Mouse (Mus musculus): ENCODE measurements around the gene Rnaseh2a. TPM values are rescaled to one million over a fixed set of nuclear protein-coding genes. Genes with fewer than 3 reads are reported as not detected.
A peak's percentile ranks its signal among the peaks of the same experiment; 100 is the strongest.

Rnaseh2a gene
- polyA plus RNA-seq, 1 experiment, result 69.4 TPM

- Histone ChIP-seq H3K27ac (ENCODE audit: control insufficient read depth, insufficient read depth, low read length) (no peak overlapping the region), H3K36me3 (ENCODE audit: control insufficient read depth, insufficient read depth, low read length) (no peaks in the 10 kb centered on the region), H3K4me1 (replicated peaks; ENCODE audit: control insufficient read depth, insufficient read depth, low read length) (peaks cover 7% of the 10 kb centered on the region), H3K4me3 (ENCODE audit: control insufficient read depth, insufficient read depth, low read length) (no peak overlapping the region; the same call in 1 of the 2 replicates), H3K27me3 (ENCODE audit: control insufficient read depth, insufficient read depth, low read length) (peaks cover 30% of the 10 kb centered on the region)
- WGBS, result 2% methylated on average over 51 of the region's 67 CpGs
- no peak for DNase-seq
- TF ChIP-seq CTCF (IDR thresholded peaks at IDR 0.05; ENCODE audit: borderline replicate concordance, control insufficient read depth, extremely low read depth, insufficient read depth, low read length, poor library complexity) (0 out of 2 replicates have a peak, but pooled peaks have one; percentile 18), POLR2A (IDR thresholded peaks at IDR 0.05; ENCODE audit: control insufficient read depth, extremely low read depth, insufficient read depth, low read length, poor library complexity) (no peak)
These were observed 23.7 kb downstream of the Rnaseh2a start for GRCm38 (mm10) chr8:84945633-84946527.

GRCm38 (mm10) chr8:84945235-84945632 lies 24.3 kb downstream of the Rnaseh2a start:
- H3K36me3 ChIP-seq (ENCODE audit: control insufficient read depth, insufficient read depth, low read length), result no peaks in the 10 kb centered on the region
- H3K4me3 ChIP-seq (ENCODE audit: control insufficient read depth, insufficient read depth, low read length), result no peak overlapping the region
- DNase-seq, result no peak
- no peak overlapping the region for H3K27ac ChIP-seq (ENCODE audit: control insufficient read depth, insufficient read depth, low read length)
- WGBS, result 21% methylated on average over 11 of the region's 11 CpGs
- no peak for TF ChIP-seq POLR2A (IDR thresholded peaks at IDR 0.05; ENCODE audit: control insufficient read depth, extremely low read depth, insufficient read depth, low read length, poor library complexity)
- no peak for TF ChIP-seq CTCF (IDR thresholded peaks at IDR 0.05; ENCODE audit: borderline replicate concordance, control insufficient read depth, extremely low read depth, insufficient read depth, low read length, poor library complexity)
- H3K4me1 ChIP-seq (replicated peaks; ENCODE audit: control insufficient read depth, insufficient read depth, low read length), result peaks cover 7% of the 10 kb centered on the region
- H3K27me3 ChIP-seq (ENCODE audit: control insufficient read depth, insufficient read depth, low read length), result peaks cover 30% of the 10 kb centered on the region

GRCm38 (mm10) chr8:84944478-84945160 lies 24.9 kb downstream of the Rnaseh2a start:
- 5% methylated on average over 26 of the region's 26 CpGs for WGBS
- H3K27me3 ChIP-seq (ENCODE audit: control insufficient read depth, insufficient read depth, low read length), result peaks cover 30% of the 10 kb centered on the region
- no peak overlapping the region for H3K27ac ChIP-seq (ENCODE audit: control insufficient read depth, insufficient read depth, low read length)
- peaks cover 7% of the 10 kb centered on the region for H3K4me1 ChIP-seq (replicated peaks; ENCODE audit: control insufficient read depth, insufficient read depth, low read length)
- DNase-seq, result peak; percentile 49
- TF ChIP-seq POLR2A (IDR thresholded peaks at IDR 0.05; ENCODE audit: control insufficient read depth, extremely low read depth, insufficient read depth, low read length, poor library complexity) (no peak), CTCF (IDR thresholded peaks at IDR 0.05; ENCODE audit: borderline replicate concordance, control insufficient read depth, extremely low read depth, insufficient read depth, low read length, poor library complexity) (no peak)
- H3K36me3 ChIP-seq (ENCODE audit: control insufficient read depth, insufficient read depth, low read length), result no peaks in the 10 kb centered on the region
- no peak overlapping the region for H3K4me3 ChIP-seq (ENCODE audit: control insufficient read depth, insufficient read depth, low read length)

GRCm38 (mm10) chr8:84943699-84944098 lies 25.9 kb downstream of the Rnaseh2a start:
- Histone ChIP-seq H3K27ac (ENCODE audit: control insufficient read depth, insufficient read depth, low read length) (no peak overlapping the region), H3K27me3 (ENCODE audit: control insufficient read depth, insufficient read depth, low read length) (peaks cover 30% of the 10 kb centered on the region), H3K4me1 (replicated peaks; ENCODE audit: control insufficient read depth, insufficient read depth, low read length) (peaks cover 7% of the 10 kb centered on the region), H3K36me3 (ENCODE audit: control insufficient read depth, insufficient read depth, low read length) (no peaks in the 10 kb centered on the region), H3K4me3 (ENCODE audit: control insufficient read depth, insufficient read depth, low read length) (no peak overlapping the region)
- 31% methylated on average over 4 of the region's 4 CpGs for WGBS
- TF ChIP-seq CTCF (IDR thresholded peaks at IDR 0.05; ENCODE audit: borderline replicate concordance, control insufficient read depth, extremely low read depth, insufficient read depth, low read length, poor library complexity) (no peak), POLR2A (IDR thresholded peaks at IDR 0.05; ENCODE audit: control insufficient read depth, extremely low read depth, insufficient read depth, low read length, poor library complexity) (no peak)
- no peak for DNase-seq

- WGBS, result 69% methylated on average over 13 of the region's 13 CpGs
- Histone ChIP-seq H3K27ac (ENCODE audit: control insufficient read depth, insufficient read depth, low read length) (no peak overlapping the region), H3K4me3 (ENCODE audit: control insufficient read depth, insufficient read depth, low read length) (no peak overlapping the region), H3K4me1 (replicated peaks; ENCODE audit: control insufficient read depth, insufficient read depth, low read length) (no peaks in the 10 kb centered on the region; the same call in 1 of the 2 replicates), H3K36me3 (ENCODE audit: control insufficient read depth, insufficient read depth, low read length) (no peaks in the 10 kb centered on the region), H3K27me3 (ENCODE audit: control insufficient read depth, insufficient read depth, low read length) (peaks cover 23% of the 10 kb centered on the region)
- DNase-seq, result no peak
- TF ChIP-seq POLR2A (IDR thresholded peaks at IDR 0.05; ENCODE audit: control insufficient read depth, extremely low read depth, insufficient read depth, low read length, poor library complexity), result no peak
- TF ChIP-seq CTCF (IDR thresholded peaks at IDR 0.05; ENCODE audit: borderline replicate concordance, control insufficient read depth, extremely low read depth, insufficient read depth, low read length, poor library complexity), result no peak
These were observed 31.7 kb downstream of the Rnaseh2a start for GRCm38 (mm10) chr8:84937620-84938485.

Data from thymus, adult 2 months (tissue).